Mouse (Mus musculus): ENCODE results near the gene Caprin2. TPM values are rescaled to one million over a fixed set of nuclear protein-coding genes. Genes with fewer than 3 reads are reported as not detected.

The Caprin2 gene
- polyA plus RNA-seq, 1 experiment: 0.63 TPM

DNA sequence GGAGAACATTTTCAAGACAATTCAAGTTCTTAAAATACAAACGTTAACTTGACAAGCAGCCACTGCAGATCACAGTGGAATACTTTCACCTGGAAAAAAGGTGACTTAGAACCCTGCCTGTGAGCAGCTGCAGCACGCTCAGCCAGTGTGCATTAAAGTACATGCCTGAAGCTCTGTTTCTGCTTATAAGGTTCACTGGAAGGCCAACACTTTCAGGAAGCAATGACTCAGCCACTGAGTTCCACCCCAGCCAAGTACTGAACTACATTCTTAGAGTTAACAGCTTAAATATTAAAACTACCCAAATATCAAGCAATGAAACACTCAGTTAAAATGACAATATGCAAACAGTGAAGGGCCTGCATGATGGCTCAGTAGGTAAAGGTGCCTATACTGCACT is 84.9 kb downstream of the Caprin2 start:
- H3K4me3 ChIP-seq (replicated peaks): no peak overlapping the region
- peaks cover 92% of the 10 kb centered on the region for H3K36me3 ChIP-seq (replicated peaks; ENCODE audit: low read length)
- H3K4me1 ChIP-seq: peaks cover 8% of the 10 kb centered on the region; the same call in 1 of the 2 replicates
- no peaks in the 10 kb centered on the region for H3K27me3 ChIP-seq (replicated peaks)
- H3K9me3 ChIP-seq: peaks cover 5% of the 10 kb centered on the region; the same call in 1 of the 2 replicates
- no peak for TF ChIP-seq GATA1 (IDR thresholded peaks at IDR 0.05; ENCODE audit: borderline replicate concordance, low read length)
- no peak for TF ChIP-seq FLI1 (IDR thresholded peaks at IDR 0.05; ENCODE audit: low read length)

DNA sequence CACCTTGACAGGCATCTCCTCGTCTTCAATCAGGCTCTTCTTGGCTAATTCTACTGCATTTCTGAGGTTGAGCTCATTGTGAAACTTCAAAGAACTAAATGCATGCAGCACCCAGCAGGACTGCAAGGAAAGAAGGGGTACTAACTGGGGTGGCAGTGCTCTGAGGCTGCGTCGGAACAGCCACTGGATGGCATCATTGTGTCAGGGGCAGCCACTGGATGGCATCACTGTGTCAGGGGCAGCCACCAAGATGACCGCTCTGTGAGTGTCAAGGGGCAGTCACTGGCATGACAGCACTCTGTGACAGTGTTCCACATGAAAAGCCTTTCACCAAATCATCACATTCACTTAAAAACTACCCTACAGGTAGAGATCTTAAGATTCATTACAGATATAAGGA is 96.3 kb downstream of the Caprin2 start:
- Histone ChIP-seq H3K36me3 (replicated peaks; ENCODE audit: low read length) (peaks cover 90% of the 10 kb centered on the region), H3K9me3 (no peaks in the 10 kb centered on the region), H3K27me3 (replicated peaks) (no peaks in the 10 kb centered on the region), H3K4me1 (no peaks in the 10 kb centered on the region), H3K4me3 (replicated peaks) (peak overlapping the region; percentile 33)
- TF ChIP-seq GATA1 (IDR thresholded peaks at IDR 0.05; ENCODE audit: borderline replicate concordance, low read length): no peak
- no peak for TF ChIP-seq FLI1 (IDR thresholded peaks at IDR 0.05; ENCODE audit: low read length)

DNA sequence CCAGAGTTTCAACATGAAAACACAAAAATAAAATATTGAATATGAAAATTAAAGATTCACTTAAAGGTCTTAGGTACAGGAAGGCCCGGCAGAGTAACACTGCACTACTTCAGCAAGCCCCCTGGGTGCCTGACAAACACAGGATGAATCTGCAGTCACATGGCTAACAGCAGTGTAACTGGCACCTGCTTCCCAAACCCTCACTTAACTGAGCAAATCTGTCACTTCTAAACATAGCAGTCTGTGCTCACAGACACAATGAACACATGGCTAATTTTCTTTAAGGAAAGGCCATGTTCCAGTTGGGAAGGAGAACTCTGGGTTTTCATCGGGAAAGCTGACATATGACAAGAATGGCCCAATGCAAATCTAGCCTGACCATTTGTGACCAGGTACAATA is 100.9 kb downstream of the Caprin2 start:
- Histone ChIP-seq H3K9me3 (no peaks in the 10 kb centered on the region), H3K4me3 (replicated peaks) (no peak overlapping the region), H3K27me3 (replicated peaks) (no peaks in the 10 kb centered on the region), H3K4me1 (no peaks in the 10 kb centered on the region), H3K36me3 (replicated peaks; ENCODE audit: low read length) (peaks cover 83% of the 10 kb centered on the region)
- no peak for TF ChIP-seq GATA1 (IDR thresholded peaks at IDR 0.05; ENCODE audit: borderline replicate concordance, low read length)
- TF ChIP-seq FLI1 (IDR thresholded peaks at IDR 0.05; ENCODE audit: low read length): no peak

Other genes with a start within 250 kb of the Caprin2 start
- 1.3 and 1.8 TPM in 2 replicates for gene Ipo8, start 64.8 kb downstream of the Caprin2 start, polyA plus RNA-seq (2012; ENCODE audit: insufficient read depth, low replicate concordance)
- gene Sinhcaf, start 50.2 kb upstream of the Caprin2 start, polyA plus RNA-seq (2012; ENCODE audit: insufficient read depth, low replicate concordance): 5.2 and 13.1 TPM in 2 replicates
- 0.07 TPM in 1 of 2 replicates, not detected in the other for gene Dennd5b, start 205.4 kb upstream of the Caprin2 start, polyA plus RNA-seq (2012; ENCODE audit: insufficient read depth, low replicate concordance)
- not detected in 2 replicates for gene Gm10203, start 233.9 kb upstream of the Caprin2 start, polyA plus RNA-seq (2012; ENCODE audit: insufficient read depth, low replicate concordance)
- 0.64 TPM in 1 of 2 replicates, not detected in the other for gene Etfbkmt, start 243.6 kb upstream of the Caprin2 start, polyA plus RNA-seq (2012; ENCODE audit: insufficient read depth, low replicate concordance)

Measured in megakaryocyte, embryonic 14.5 days (primary cell).